8 mouse cellular contexts compared by ENCODE assay signal in genomic region chr19:6925307-6925573, GRCm38 (mm10). TPM values are rescaled to one million over a fixed set of nuclear protein-coding genes. Genes with fewer than 3 reads are reported as not detected.
DNase-seq lines count a peak whose midpoint lies in the region; ATAC-seq and TF ChIP-seq lines count a peak whose summit lies in the region.

TSS of gene Catsperz (minus strand) at chr19:6925380.

- peaks cover 20% of the 10 kb centered on the region for H3K4me1 ChIP-seq in embryonic facial prominence, embryonic 12.5 days
- peaks cover 26% of the 10 kb centered on the region for H3K4me1 ChIP-seq in intestine, embryonic 15.5 days (replicated peaks)
- H3K4me1 ChIP-seq in midbrain, embryonic 15.5 days, result peaks cover 28% of the 10 kb centered on the region

- peak within 1 kb of the TSS; percentile 26 for H3K4me2 ChIP-seq in embryonic facial prominence, embryonic 12.5 days (replicated peaks)
- peak within 1 kb of the TSS; percentile 48 for H3K4me2 ChIP-seq in intestine, embryonic 15.5 days (replicated peaks)
- 0 out of 2 replicates have a peak within 1 kb of the TSS, but pooled peaks have one; percentile 14 for H3K4me2 ChIP-seq in midbrain, embryonic 15.5 days

- H3K9ac ChIP-seq in embryonic facial prominence, embryonic 12.5 days, result no peak within 1 kb of the TSS
- H3K9ac ChIP-seq in intestine, embryonic 15.5 days, result peak within 1 kb of the TSS; percentile 6; the same call in 1 of the 2 replicates
- no peak within 1 kb of the TSS for H3K9ac ChIP-seq in midbrain, embryonic 15.5 days

- H3K4me3 ChIP-seq in layer of hippocampus, adult 2 months, result peak within 1 kb of the TSS; percentile 26
- peak within 1 kb of the TSS; percentile 15 for H3K4me3 ChIP-seq in embryonic facial prominence, embryonic 12.5 days
- peak within 1 kb of the TSS; percentile 18 for H3K4me3 ChIP-seq in intestine, embryonic 15.5 days (replicated peaks)
- peak within 1 kb of the TSS; percentile 10; the same call in 1 of the 2 replicates for H3K4me3 ChIP-seq in midbrain, embryonic 15.5 days

- no peak for ATAC-seq in embryonic facial prominence, embryonic 12.5 days (ENCODE audit: insufficient number of reproducible peaks, insufficient read depth, low FRiP score, low TSS enrichment)
- ATAC-seq in intestine, embryonic 15.5 days, result no peak
- ATAC-seq in midbrain, embryonic 15.5 days (replicated peaks), result no peak

- no peaks in the 10 kb centered on the region for H3K36me3 ChIP-seq in embryonic facial prominence, embryonic 12.5 days
- H3K36me3 ChIP-seq in intestine, embryonic 15.5 days, result no peaks in the 10 kb centered on the region
- H3K36me3 ChIP-seq in midbrain, embryonic 15.5 days (replicated peaks), result no peaks in the 10 kb centered on the region

- H3K9me3 ChIP-seq in embryonic facial prominence, embryonic 12.5 days, result no peaks in the 10 kb centered on the region
- H3K9me3 ChIP-seq in intestine, embryonic 15.5 days, result no peaks in the 10 kb centered on the region
- no peaks in the 10 kb centered on the region for H3K9me3 ChIP-seq in midbrain, embryonic 15.5 days

- WGBS in embryonic facial prominence, embryonic 12.5 days, result 4% methylated on average over 9 of the region's 9 CpGs
- WGBS in intestine, embryonic 15.5 days, result 3% methylated on average over 9 of the region's 9 CpGs
- 4% methylated on average over 9 of the region's 9 CpGs for WGBS in midbrain, embryonic 15.5 days

- no peak for TF ChIP-seq CTCF in layer of hippocampus, adult 2 months (conservative IDR thresholded peaks at IDR 0.05)

- no peak within 1 kb of the TSS for H3K27ac ChIP-seq in layer of hippocampus, adult 2 months
- H3K27ac ChIP-seq in embryonic facial prominence, embryonic 12.5 days, result no peak within 1 kb of the TSS
- no peak within 1 kb of the TSS for H3K27ac ChIP-seq in intestine, embryonic 15.5 days
- no peak within 1 kb of the TSS for H3K27ac ChIP-seq in midbrain, embryonic 15.5 days

- DNase-seq in layer of hippocampus, adult 2 months (ENCODE audit: low spot score in 2 of 2), result no peak
- DNase-seq in layer of hippocampus, adult 9-10 months (ENCODE audit: low spot score), result no peak
- DNase-seq in spleen, adult 12 weeks (ENCODE audit: low spot score), result no peak
- DNase-seq in retina, postnatal 1 day, result no peak
- DNase-seq in cerebellum, postnatal 36 days, result no peak

- peaks cover 76% of the 10 kb centered on the region for H3K27me3 ChIP-seq in embryonic facial prominence, embryonic 12.5 days
- H3K27me3 ChIP-seq in intestine, embryonic 15.5 days (replicated peaks), result peaks cover 56% of the 10 kb centered on the region
- H3K27me3 ChIP-seq in midbrain, embryonic 15.5 days (replicated peaks), result peaks cover 69% of the 10 kb centered on the region

RNA-seq across cellular contexts. Expression of gene Catsperz, which starts in this region (rescaled TPM):
- total RNA-seq in layer of hippocampus, adult 2 months (2021), result 10 to 100 TPM; 10.8 to 12.5 TPM
- 1.2 and 1.7 TPM in 2 replicates for polyA plus RNA-seq in embryonic facial prominence, embryonic 12.5 days (2016; fragmentation: Nextera tagmentation; extraction: Ambion mirVana)
- polyA plus RNA-seq in intestine, embryonic 15.5 days (2015; fragmentation: Nextera tagmentation; extraction: Ambion mirVana), result 1.1 and 1.6 TPM in 2 replicates
- polyA plus RNA-seq in midbrain, embryonic 15.5 days (2015; fragmentation: Nextera tagmentation; extraction: Ambion mirVana), result 1.1 and 1.3 TPM in 2 replicates
